Mouse (Mus musculus) MEL (cell line): ENCODE measurements around the gene Fto. TPM values are rescaled to one million over a fixed set of nuclear protein-coding genes. Genes with fewer than 3 reads are reported as not detected.
A peak's percentile ranks its signal among the peaks of the same experiment; 100 is the strongest.

Experiments used
- DNase-seq: peaks from one replicate; pipeline ENCODE4 v3.0.0; 2011; ENCODE audit warnings: low read depth, low spot score
- H3K27ac ChIP-seq: 2 replicates; pipeline ENCODE4 v1.5.1; 2012; ENCODE audit warnings: low read depth, mild to moderate bottlenecking, control low read depth, low read length, moderate library complexity; ENCODE audit not compliant: control insufficient read depth
- H3K27me3 ChIP-seq, 2 experiments: fragments of 150-350 bp in 1 of 2; sonication (generic) in 1 of 2; 2 replicates each; pipeline ENCODE4 v1.6.1; 2012; ENCODE audit warnings: low read length in 2 of 2, mild to moderate bottlenecking in 2 of 2, improper control_type of control experiment in 1 of 2, moderate library complexity in 1 of 2; ENCODE audit not compliant: insufficient read depth in 2 of 2, control insufficient read depth in 1 of 2
- H3K36me3 ChIP-seq, 2 experiments: 2 replicates each; pipeline ENCODE4 v1.6.1; 2012 to 2014; ENCODE audit warnings: low read length in 2 of 2, improper control_type of control experiment in 1 of 2, inconsistent platforms in 1 of 2, mild to moderate bottlenecking in 1 of 2; ENCODE audit not compliant: insufficient read depth in 2 of 2, control insufficient read depth in 1 of 2
- H3K4me1 ChIP-seq, 2 experiments: fragments of 150-350 bp in 1 of 2; sonication (generic) in 1 of 2; 2 replicates each; pipeline ENCODE4 v1.6.1; 2012; ENCODE audit warnings: low read length in 2 of 2, improper control_type of control experiment in 1 of 2, mild to moderate bottlenecking in 1 of 2; ENCODE audit not compliant: insufficient read depth in 2 of 2, control insufficient read depth in 1 of 2
- H3K4me3 ChIP-seq, 2 experiments: fragments of 150-350 bp in 1 of 2; sonication (generic) in 1 of 2; 2 replicates each; pipeline ENCODE4 v1.5.1; 2012; ENCODE audit warnings: low read depth in 2 of 2, low read length in 2 of 2, mild to moderate bottlenecking in 2 of 2, moderate library complexity in 2 of 2, control low read depth in 1 of 2, improper control_type of control experiment in 1 of 2; ENCODE audit not compliant: control insufficient read depth in 1 of 2, insufficient read depth in 1 of 2
- H3K79me2 ChIP-seq: 2 replicates; pipeline ENCODE4 v1.6.1; 2012; ENCODE audit warnings: mild to moderate bottlenecking, low read length, moderate library complexity; ENCODE audit not compliant: control insufficient read depth, poor library complexity, insufficient read depth
- H3K9ac ChIP-seq: 2 replicates; pipeline ENCODE4 v1.6.1; 2012; ENCODE audit warnings: low read depth, mild to moderate bottlenecking, control low read depth, low read length, moderate library complexity; ENCODE audit not compliant: control insufficient read depth, poor library complexity, severe bottlenecking
- H3K9me3 ChIP-seq: fragments of 150-350 bp; sonication (generic); replicated peaks from 2 replicates; pipeline ENCODE4 v1.6.1; 2012; ENCODE audit warnings: mild to moderate bottlenecking, low read length, improper control_type of control experiment, moderate library complexity; ENCODE audit not compliant: insufficient read depth
- BHLHE40 ChIP-seq: IDR thresholded peaks from 2 replicates; pipeline ENCODE4 v1.6.1; 2012; ENCODE audit warnings: low read depth, mild to moderate bottlenecking, inconsistent platforms, low read length, improper control_type of control experiment, borderline replicate concordance
- CHD1 ChIP-seq: IDR thresholded peaks from 2 replicates; pipeline ENCODE4 v1.6.1; 2012; ENCODE audit warnings: low read depth, mild to moderate bottlenecking, inconsistent platforms, low read length, improper control_type of control experiment
- CHD2 ChIP-seq: IDR thresholded peaks from 2 replicates; pipeline ENCODE4 v1.6.1; 2011; ENCODE audit warnings: low read length, improper control_type of control experiment
- CTCF ChIP-seq, 3 experiments: IDR thresholded peaks in 2 of 3; conservative IDR thresholded peaks in 1 of 3; 2 replicates each; pipeline ENCODE4 v1.5.1; 2011 to 2012; ENCODE audit warnings: low read length in 3 of 3, low read depth in 2 of 3, mild to moderate bottlenecking in 2 of 3, improper control_type of control experiment in 1 of 3, inconsistent platforms in 1 of 3, mixed read lengths in 1 of 3, moderate library complexity in 1 of 3; ENCODE audit not compliant: control insufficient read depth in 1 of 3, insufficient read depth in 1 of 3, poor library complexity in 1 of 3, severe bottlenecking in 1 of 3
- ELF1 ChIP-seq: IDR thresholded peaks from 2 replicates; pipeline ENCODE4 v1.6.1; 2014; ENCODE audit warnings: low read depth, mild to moderate bottlenecking, inconsistent platforms, low read length, improper control_type of control experiment, moderate library complexity
- ETS1 ChIP-seq: IDR thresholded peaks from 2 replicates; pipeline ENCODE4 v1.6.1; 2012; ENCODE audit warnings: low read depth, mild to moderate bottlenecking, inconsistent platforms, low read length, improper control_type of control experiment, moderate library complexity
- GABPA ChIP-seq: IDR thresholded peaks from 2 replicates; pipeline ENCODE4 v1.6.1; 2012; ENCODE audit warnings: low read depth, mild to moderate bottlenecking, inconsistent platforms, low read length, improper control_type of control experiment, moderate library complexity
- GATA1 ChIP-seq: IDR thresholded peaks from 2 replicates; pipeline ENCODE4 v1.6.1; 2011; ENCODE audit warnings: low read depth, low read length, improper control_type of control experiment
- JUND ChIP-seq: IDR thresholded peaks from 2 replicates; pipeline ENCODE4 v1.6.1; 2011; ENCODE audit warnings: low read depth, mild to moderate bottlenecking, improper control_type of control experiment, low read length
- MAX ChIP-seq: IDR thresholded peaks from 2 replicates; pipeline ENCODE4 v1.6.1; 2011; ENCODE audit warnings: low read length, improper control_type of control experiment
- MEF2A ChIP-seq: IDR thresholded peaks from 2 replicates; pipeline ENCODE4 v1.6.1; 2014; ENCODE audit warnings: low read depth, mild to moderate bottlenecking, inconsistent platforms, low read length, improper control_type of control experiment; ENCODE audit not compliant: poor library complexity, insufficient replicate concordance, severe bottlenecking; ENCODE audit errors: extremely low read depth
- MYC ChIP-seq: IDR thresholded peaks from 2 replicates; pipeline ENCODE4 v1.6.1; 2011; ENCODE audit warnings: low read depth, mild to moderate bottlenecking, low read length, improper control_type of control experiment, moderate library complexity
- POLR2A ChIP-seq, 2 experiments: IDR thresholded peaks; 2 replicates each; pipeline ENCODE4 v1.6.1; 2011 to 2012; ENCODE audit warnings: low read length in 2 of 2, mild to moderate bottlenecking in 2 of 2, control low read depth in 1 of 2, improper control_type of control experiment in 1 of 2, low read depth in 1 of 2, moderate library complexity in 1 of 2; ENCODE audit not compliant: control insufficient read depth in 1 of 2, insufficient read depth in 1 of 2, poor library complexity in 1 of 2
- POLR2AphosphoS2 ChIP-seq: IDR thresholded peaks from 2 replicates; pipeline ENCODE4 v1.6.1; 2011; ENCODE audit warnings: low read length, improper control_type of control experiment
- SIN3A ChIP-seq: IDR thresholded peaks from 2 replicates; pipeline ENCODE4 v1.6.1; 2012; ENCODE audit warnings: low read length, improper control_type of control experiment, inconsistent platforms
- SMC3 ChIP-seq: IDR thresholded peaks from 2 replicates; pipeline ENCODE4 v1.6.1; 2011; ENCODE audit warnings: low read depth, low read length, improper control_type of control experiment
- TBP ChIP-seq: IDR thresholded peaks from 2 replicates; pipeline ENCODE4 v1.8.0; 2011; ENCODE audit warnings: low read depth, low read length, improper control_type of control experiment
- TCF12 ChIP-seq: IDR thresholded peaks from 2 replicates; pipeline ENCODE4 v1.6.1; 2014; ENCODE audit warnings: low read depth, mild to moderate bottlenecking, inconsistent platforms, low read length, improper control_type of control experiment, moderate library complexity
- ZC3H11A ChIP-seq: IDR thresholded peaks from 2 replicates; pipeline ENCODE4 v1.6.1; 2012; ENCODE audit warnings: low read depth, mild to moderate bottlenecking, inconsistent platforms, low read length, improper control_type of control experiment
- ZKSCAN1 ChIP-seq: IDR thresholded peaks from 2 replicates; pipeline ENCODE4 v1.6.1; 2012; ENCODE audit warnings: low read depth, mild to moderate bottlenecking, inconsistent platforms, low read length, improper control_type of control experiment, moderate library complexity
- polyA plus RNA-seq, 2 experiments: library from polyadenylated mRNA; stranded (reverse) in 1 of 2; unstranded in 1 of 2; fragments of >175 nt in 1 of 2; fragments of >200 nt in 1 of 2; gene quantifications; 2 replicates each; pipeline versions ENCODE4 v1.2.1 to v1.2.4; 2012; ENCODE audit warnings: low replicate concordance in 2 of 2, low read depth in 1 of 2; ENCODE audit not compliant: insufficient read length in 2 of 2, insufficient read depth in 1 of 2, missing spikeins in 1 of 2
- total RNA-seq: library from RNA; depleted of rRNA; stranded (reverse); fragments of 300-350 nt; gene quantifications from 2 replicates; pipeline ENCODE4 v1.2.3, GENCODE M21; 2012

Gene Fto
- total and polyA plus RNA-seq, 3 experiments = 13.5 to 41.1 TPM; not detected in 1

GRCm38 (mm10) chr8:91553387-91553786, 240.1 kb downstream of the Fto start:
- peaks cover 0 to 10% of the 10 kb centered on the region in 2 experiments for H3K4me1 ChIP-seq
- H3K4me3 ChIP-seq = no peak overlapping the region
- no peaks in the 10 kb centered on the region for H3K9me3 ChIP-seq
- no peak overlapping the region for H3K27ac ChIP-seq
- no peak overlapping the region for H3K9ac ChIP-seq
- peaks cover 0 to 10% of the 10 kb centered on the region in 2 experiments; a peak in 3 of 4 replicates for H3K36me3 ChIP-seq
- DNase-seq = no peak
- no peaks in the 10 kb centered on the region for H3K27me3 ChIP-seq
- no peaks in the 10 kb centered on the region for H3K79me2 ChIP-seq
- TF ChIP-seq GABPA (no peak), ETS1 (no peak), MYC (no peak), SIN3A (no peak), CHD1 (no peak), POLR2A (IDR thresholded peaks at IDR 0.05; ENCODE audit: control insufficient read depth in 1 of 2, insufficient read depth in 1 of 2, low read depth in 1 of 2, low read length in 2 of 2, poor library complexity in 1 of 2) (no peak), SMC3 (no peak), BHLHE40 (no peak), JUND (no peak), MAX (no peak), ZC3H11A (no peak), ZKSCAN1 (no peak), CHD2 (no peak)

DNA sequence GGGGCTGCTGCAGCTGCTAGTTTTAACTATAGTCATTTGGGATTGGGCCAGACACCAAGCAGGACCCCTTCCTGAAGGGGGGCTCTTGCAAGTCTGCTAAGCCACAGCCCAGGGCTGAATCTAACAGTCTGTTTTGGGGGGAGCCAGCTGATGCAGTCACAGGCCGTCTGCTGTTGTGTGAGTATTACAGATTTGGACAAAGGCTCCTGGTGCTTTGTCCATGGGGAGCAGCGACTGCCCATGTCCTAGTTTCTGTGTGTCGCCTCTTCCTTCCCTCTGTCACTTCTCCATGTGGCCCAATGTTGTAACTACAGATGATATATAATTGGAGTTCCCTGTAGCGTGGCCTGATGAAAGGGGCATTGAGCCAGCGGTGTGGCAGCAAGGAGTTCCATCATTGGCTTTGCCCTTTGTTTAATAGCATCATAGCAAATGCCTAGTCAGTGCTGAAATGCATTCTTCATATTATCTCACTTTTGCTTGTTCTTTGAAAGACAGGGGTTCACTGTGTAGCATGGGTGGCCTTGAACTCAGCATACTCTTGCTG, 243.8 kb downstream of the Fto start:
- Histone ChIP-seq H3K4me1 (peaks cover 0 to 10% of the 10 kb centered on the region in 2 experiments), H3K27me3 (no peaks in the 10 kb centered on the region)
- no peak for TF ChIP-seq GABPA
- TF ChIP-seq, all 39 proteins: peak for 0
- Histone ChIP-seq H3K9ac (no peak overlapping the region), H3K27ac (no peak overlapping the region), H3K9me3 (no peaks in the 10 kb centered on the region), H3K79me2 (no peaks in the 10 kb centered on the region), H3K36me3 (peaks cover 0 to 10% of the 10 kb centered on the region in 2 experiments; a peak in 2 of 4 replicates), H3K4me3 (no peak overlapping the region)
- DNase-seq = peak; percentile 30

GRCm38 (mm10) chr8:91558408-91558807, 245.1 kb downstream of the Fto start:
- no peak overlapping the region for H3K9ac ChIP-seq
- H3K27me3 ChIP-seq = no peaks in the 10 kb centered on the region
- no peak overlapping the region for H3K27ac ChIP-seq
- H3K9me3 ChIP-seq = no peaks in the 10 kb centered on the region
- peaks cover 0 to 10% of the 10 kb centered on the region in 2 experiments for H3K4me1 ChIP-seq
- H3K79me2 ChIP-seq = no peaks in the 10 kb centered on the region
- peaks cover 0 to 10% of the 10 kb centered on the region in 2 experiments; a peak in 2 of 4 replicates for H3K36me3 ChIP-seq
- H3K4me3 ChIP-seq = no peak overlapping the region
- TF ChIP-seq ETS1 (no peak), MEF2A (no peak), ZKSCAN1 (no peak), SIN3A (no peak), BHLHE40 (no peak), ELF1 (no peak), GATA1 (no peak), TCF12 (no peak), POLR2AphosphoS2 (no peak), CTCF (IDR thresholded peaks at IDR 0.05 in 2 of 3, conservative IDR thresholded peaks at IDR 0.05 in 1 of 3; ENCODE audit: control insufficient read depth in 1 of 3, insufficient read depth in 1 of 3, low read depth in 2 of 3, low read length in 3 of 3, poor library complexity in 1 of 3, severe bottlenecking in 1 of 3) (no peak), TBP (no peak)
- DNase-seq = no peak
